ENCODE assay signal across 9 mouse cellular contexts in the genomic region with DNA sequence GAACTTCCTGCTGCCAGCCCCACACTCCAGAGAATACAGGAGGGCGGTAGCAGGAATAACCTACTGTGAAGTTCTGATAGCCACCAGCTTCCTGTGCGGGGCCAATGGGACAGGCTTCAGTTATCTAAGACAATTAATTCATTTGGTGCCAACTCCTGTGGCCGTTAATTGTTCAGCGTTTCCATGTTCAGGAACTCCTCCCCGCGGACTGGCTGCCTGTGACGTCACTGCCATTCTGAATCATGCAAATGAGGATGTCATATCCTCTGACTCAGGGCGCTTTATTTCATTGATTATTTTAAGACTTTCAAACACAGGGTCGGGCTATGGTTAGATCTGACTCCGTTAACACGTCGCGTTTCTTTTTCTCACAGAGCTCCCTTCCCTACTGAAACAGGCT.
DNase-seq lines count a peak whose midpoint lies in the region; ATAC-seq lines count a peak whose summit lies in the region.
"Had no signal": no experiment of that assay in that cellular context is flagged by ENCODE, and none has a peak within 500 bp of the region (broad histone marks: within the 10 kb centered on the region; RNA-seq: fewer than 3 reads in every experiment).

No protein-coding gene starts in this region.

- H3K27ac ChIP-seq in limb, embryonic 13.5 days = no peak overlapping the region
- no peak overlapping the region for H3K27ac ChIP-seq in limb, embryonic 10.5 days
- no peak overlapping the region for H3K27ac ChIP-seq in forebrain, embryonic 15.5 days (replicated peaks)
- no peak overlapping the region for H3K27ac ChIP-seq in midbrain, embryonic 16.5 days (ENCODE audit: low read length)
- H3K27ac ChIP-seq: liver, embryonic 14.5 days had no signal

- intact Hi-C loops in heart, postnatal 36 days (cut with DNase I) = loop anchor here (1.0 to 10.0 kb wide), 2 partner anchors 78 to 1323 kb away; partner anchors contain the start of gene Adamts1

- WGBS in limb, embryonic 13.5 days = 75% methylated on average over 13 of the region's 13 CpGs
- 76% methylated on average over 13 of the region's 13 CpGs for WGBS in limb, embryonic 10.5 days
- 50% methylated on average over 13 of the region's 13 CpGs for WGBS in forebrain, embryonic 15.5 days
- WGBS in midbrain, embryonic 16.5 days = 58% methylated on average over 13 of the region's 13 CpGs

- ATAC-seq in limb, embryonic 13.5 days (ENCODE audit: low FRiP score, low read depth) = no peak
- peak; percentile 87 for ATAC-seq in forebrain, embryonic 15.5 days (replicated peaks)
- peak; percentile 60 for ATAC-seq in midbrain, embryonic 16.5 days

- no peaks in the 10 kb centered on the region for H3K27me3 ChIP-seq in limb, embryonic 13.5 days
- H3K27me3 ChIP-seq in limb, embryonic 10.5 days (ENCODE audit: low read depth, poor library complexity, severe bottlenecking) = no peaks in the 10 kb centered on the region
- no peaks in the 10 kb centered on the region for H3K27me3 ChIP-seq in forebrain, embryonic 15.5 days
- no peaks in the 10 kb centered on the region for H3K27me3 ChIP-seq in midbrain, embryonic 16.5 days (ENCODE audit: control insufficient read depth, insufficient read depth, low read depth, low read length)

- no peak overlapping the region for H3K4me3 ChIP-seq in limb, embryonic 13.5 days
- no peak overlapping the region for H3K4me3 ChIP-seq in limb, embryonic 10.5 days
- peak overlapping the region; percentile 32 for H3K4me3 ChIP-seq in forebrain, embryonic 15.5 days
- peak overlapping the region; percentile 22 for H3K4me3 ChIP-seq in midbrain, embryonic 16.5 days (ENCODE audit: low read depth, low read length)

- DNase-seq in limb, embryonic 10.5 days (ENCODE audit: low spot score) = no peak
- peak; percentile 24 to 39 for DNase-seq in heart, postnatal 36 days
- peak; percentile 13 to 34 for DNase-seq in layer of hippocampus, postnatal 36 days
- no peak for DNase-seq in thymus, postnatal 14 days
- DNase-seq in spleen, adult 18-20 months = no peak

- peaks cover 4% of the 10 kb centered on the region; the same call in 1 of the 2 replicates for H3K4me1 ChIP-seq in limb, embryonic 13.5 days
- no peaks in the 10 kb centered on the region for H3K4me1 ChIP-seq in limb, embryonic 10.5 days
- no peaks in the 10 kb centered on the region for H3K4me1 ChIP-seq in forebrain, embryonic 15.5 days
- H3K4me1 ChIP-seq in midbrain, embryonic 16.5 days (ENCODE audit: control insufficient read depth, insufficient read depth, low read length) = no peaks in the 10 kb centered on the region

- no peak overlapping the region for H3K9ac ChIP-seq in limb, embryonic 13.5 days
- no peak overlapping the region for H3K9ac ChIP-seq in forebrain, embryonic 15.5 days (replicated peaks)
- no peak overlapping the region for H3K9ac ChIP-seq in midbrain, embryonic 16.5 days (ENCODE audit: low read depth, low read length)
- H3K9ac ChIP-seq: liver, embryonic 14.5 days had no signal

- peak overlapping the region; percentile 11 for H3K4me2 ChIP-seq in limb, embryonic 13.5 days (replicated peaks)
- H3K4me2 ChIP-seq in forebrain, embryonic 15.5 days (replicated peaks) = peak overlapping the region; percentile 35
- peak overlapping the region; percentile 40 for H3K4me2 ChIP-seq in midbrain, embryonic 16.5 days (ENCODE audit: low read length)

- no peaks in the 10 kb centered on the region for H3K9me3 ChIP-seq in limb, embryonic 13.5 days
- no peaks in the 10 kb centered on the region for H3K9me3 ChIP-seq in limb, embryonic 10.5 days (replicated peaks)
- no peaks in the 10 kb centered on the region for H3K9me3 ChIP-seq in forebrain, embryonic 15.5 days
- H3K9me3 ChIP-seq in midbrain, embryonic 16.5 days (replicated peaks; ENCODE audit: control insufficient read depth, low read length, poor library complexity, severe bottlenecking) = no peaks in the 10 kb centered on the region

- no peaks in the 10 kb centered on the region for H3K36me3 ChIP-seq in limb, embryonic 13.5 days
- no peaks in the 10 kb centered on the region for H3K36me3 ChIP-seq in limb, embryonic 10.5 days
- no peaks in the 10 kb centered on the region for H3K36me3 ChIP-seq in forebrain, embryonic 15.5 days
- no peaks in the 10 kb centered on the region for H3K36me3 ChIP-seq in midbrain, embryonic 16.5 days (ENCODE audit: control insufficient read depth, insufficient read depth, low read length)

Comparison
In these comparisons a context has a peak if more than half of its experiments do, and no peak if none do; other contexts are left out.
1. H3K4me3 ChIP-seq: peak in forebrain, embryonic 15.5 days (single experiment) and midbrain, embryonic 16.5 days (single experiment); none in limb, embryonic 13.5 days (single experiment) and limb, embryonic 10.5 days (single experiment).
2. DNase-seq: peak in heart, postnatal 36 days (2 of 2) and layer of hippocampus, postnatal 36 days (2 of 2); none in limb, embryonic 10.5 days (single experiment), thymus, postnatal 14 days (single experiment) and spleen, adult 18-20 months (0 of 2).
3. Peak in every context shown above with its lines, with median percentiles within 50 percentile points of each other: H3K4me2 ChIP-seq.